Mouse (Mus musculus): ENCODE data around the gene Upp2. TPM values are rescaled to one million over a fixed set of nuclear protein-coding genes. Genes with fewer than 3 reads are reported as not detected.

Gene Upp2
- polyA plus RNA-seq, 3 experiments from 2014 or later: 0.15 TPM; not detected in 2

Other genes with a start within 250 kb of the Upp2 start
- gene Acvr1c, start 209.4 kb upstream of the Upp2 start, polyA plus RNA-seq (2017; shearing (Covaris generic)): under 1 TPM; 0.05 to 0.66 (median 0.62) TPM
- gene Gm17409, start 97.2 kb upstream of the Upp2 start, polyA plus RNA-seq (2017; shearing (Covaris generic)): not detected
- gene Acvr1, start 141 bp upstream of the Upp2 start, polyA plus RNA-seq (2017; shearing (Covaris generic)): under 1 TPM; 0.27 to 0.39 (median 0.32) TPM